In the genomic region with DNA sequence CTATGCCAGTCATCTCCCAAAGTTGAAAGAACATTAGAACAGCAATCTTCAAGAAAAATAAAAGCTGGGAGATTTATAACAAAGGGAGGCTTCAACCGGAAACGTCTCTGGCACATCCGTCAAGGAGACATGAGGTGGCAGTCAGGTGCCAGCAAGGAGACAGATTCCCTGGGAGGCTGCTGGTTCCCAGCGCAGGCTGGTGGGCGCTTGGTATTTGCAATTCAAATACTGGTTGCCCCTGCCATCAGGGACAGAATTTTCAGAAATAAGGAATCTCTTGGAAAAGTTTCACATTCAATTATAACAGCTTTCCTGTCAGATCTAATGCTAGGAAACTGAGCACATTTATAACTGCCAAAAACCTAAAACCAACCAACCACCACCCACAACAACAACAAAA, we compare ENCODE assay signal across 14 mouse cellular contexts. TPM values are rescaled to one million over a fixed set of nuclear protein-coding genes. Genes with fewer than 3 reads are reported as not detected.
DNase-seq lines count a peak whose midpoint lies in the region; ATAC-seq and TF ChIP-seq lines count a peak whose summit lies in the region.
"Had no signal": no experiment of that assay in that cellular context is flagged by ENCODE, and none has a peak within 500 bp of the region (broad histone marks: within the 10 kb centered on the region; RNA-seq: fewer than 3 reads in every experiment).

No protein-coding gene starts in this region.

- no peak for ATAC-seq in forebrain, embryonic 14.5 days
- ATAC-seq in forebrain, embryonic 12.5 days (ENCODE audit: low FRiP score): no peak
- ATAC-seq: CD4-positive, CD25-positive, alpha-beta regulatory T cell, adult 4 months; hindbrain, embryonic 16.5 days had no signal

- H3K9me3 ChIP-seq in forebrain, embryonic 14.5 days (replicated peaks; ENCODE audit: control insufficient read depth, low read length): no peaks in the 10 kb centered on the region
- no peaks in the 10 kb centered on the region for H3K9me3 ChIP-seq in forebrain, embryonic 12.5 days
- H3K9me3 ChIP-seq: embryonic facial prominence, embryonic 13.5 days; heart, embryonic 12.5 days had no signal

- WGBS in forebrain, embryonic 14.5 days: 63% methylated on average over 5 of the region's 5 CpGs
- 75% methylated on average over 5 of the region's 5 CpGs for WGBS in forebrain, embryonic 12.5 days

- H3K27ac ChIP-seq in forebrain, embryonic 14.5 days (ENCODE audit: low read depth, low read length): no peak overlapping the region
- no peak overlapping the region for H3K27ac ChIP-seq in forebrain, embryonic 12.5 days
- peak overlapping the region; percentile 57; the same call in 1 of the 2 replicates for H3K27ac ChIP-seq in left cerebral cortex, adult 2 months
- H3K27ac ChIP-seq: embryonic facial prominence, embryonic 13.5 days; gastrocnemius, adult 2 months had no signal

- no peaks in the 10 kb centered on the region for H3K4me1 ChIP-seq in forebrain, embryonic 14.5 days (ENCODE audit: control insufficient read depth, insufficient read depth, low read length)
- H3K4me1 ChIP-seq in forebrain, embryonic 12.5 days: peaks cover 26% of the 10 kb centered on the region

- no peaks in the 10 kb centered on the region for H3K36me3 ChIP-seq in forebrain, embryonic 14.5 days (ENCODE audit: control insufficient read depth, insufficient read depth, low read length)
- H3K36me3 ChIP-seq in forebrain, embryonic 12.5 days (replicated peaks): peaks cover 7% of the 10 kb centered on the region; the same call in 1 of the 2 replicates
- H3K36me3 ChIP-seq: G1E had no signal

- H3K9ac ChIP-seq in forebrain, embryonic 14.5 days (ENCODE audit: low read length): no peak overlapping the region
- H3K9ac ChIP-seq in forebrain, embryonic 12.5 days: no peak overlapping the region
- H3K9ac ChIP-seq: embryonic facial prominence, embryonic 13.5 days; heart, embryonic 12.5 days had no signal

- DNase-seq in forebrain, embryonic 14.5 days (ENCODE audit: low spot score): peak; percentile 49
- DNase-seq in layer of hippocampus, adult 18-20 months (ENCODE audit: low spot score in 2 of 2): peak; percentile 48 to 53
- DNase-seq in layer of hippocampus, adult 9-10 months (ENCODE audit: low spot score): no peak
- no peak for DNase-seq in left cerebral cortex, adult 2 months (ENCODE audit: extremely low spot score in 1 of 2, low spot score in 2 of 2)
- DNase-seq in left cerebral cortex, postnatal 36 days (ENCODE audit: low spot score in 2 of 2): no peak
- peak; percentile 30 for DNase-seq in right cerebral cortex, postnatal 4 days
- no peak for DNase-seq in right cerebral cortex, postnatal 36 days (ENCODE audit: low spot score in 2 of 2)

- H3K27me3 ChIP-seq in forebrain, embryonic 14.5 days (replicated peaks; ENCODE audit: control insufficient read depth, insufficient read depth, low read length): no peaks in the 10 kb centered on the region
- no peaks in the 10 kb centered on the region for H3K27me3 ChIP-seq in forebrain, embryonic 12.5 days
- H3K27me3 ChIP-seq: embryonic facial prominence, embryonic 13.5 days; heart, embryonic 12.5 days had no signal

- intact Hi-C loops in left cerebral cortex, adult 2 months (cut with DNase I): loop anchor here (2.0 to 5.0 kb wide), 3 partner anchors 45 to 457 kb away; no protein-coding TSS in a partner anchor
- intact Hi-C loops in left cerebral cortex, postnatal 36 days (cut with DNase I): loop anchor here (5.0 kb wide), 2 partner anchors 334 to 454 kb away; no protein-coding TSS in a partner anchor

- H3K4me3 ChIP-seq in forebrain, embryonic 14.5 days (ENCODE audit: low read depth, low read length): no peak overlapping the region
- H3K4me3 ChIP-seq in forebrain, embryonic 12.5 days (replicated peaks): no peak overlapping the region
- H3K4me3 ChIP-seq in left cerebral cortex, adult 2 months: no peak overlapping the region
- H3K4me3 ChIP-seq: embryonic facial prominence, embryonic 13.5 days; gastrocnemius, adult 2 months; heart, embryonic 12.5 days had no signal

- TF ChIP-seq CTCF in left cerebral cortex, adult 2 months (IDR thresholded peaks at IDR 0.05): no peak

- H3K4me2 ChIP-seq in forebrain, embryonic 14.5 days (ENCODE audit: low read length): no peak overlapping the region
- H3K4me2 ChIP-seq in forebrain, embryonic 12.5 days: no peak overlapping the region
- H3K4me2 ChIP-seq: embryonic facial prominence, embryonic 13.5 days; heart, embryonic 12.5 days had no signal

RNA-seq across cellular contexts. Expression of a gene that starts 47.6 kb away (rescaled TPM):
- 33.2 and 40.1 TPM in 2 replicates for polyA plus RNA-seq in forebrain, embryonic 14.5 days (2014; fragmentation: Nextera tagmentation; extraction: Ambion mirVana)
- polyA plus RNA-seq in forebrain, embryonic 12.5 days (2016; fragmentation: Nextera tagmentation; extraction: Ambion mirVana): 67.1 and 77.9 TPM in 2 replicates
- total RNA-seq in layer of hippocampus, adult 18-20 months (2021): 100 to 1,000 TPM in 1 of 2 experiments, 10 to 100 TPM in 1; 98.6 to 111 TPM
- 100 to 1,000 TPM; 100 to 102 TPM for total RNA-seq in left cerebral cortex, adult 2 months (2021)
- 100 to 1,000 TPM in 1 of 2 experiments, 10 to 100 TPM in 1; 95.9 to 119 TPM for total RNA-seq in left cerebral cortex, postnatal 36 days (2021)
- polyA plus RNA-seq: G1E had no signal

Comparison
In these comparisons a context has a peak if more than half of its experiments do, and no peak if none do; other contexts are left out.
1. DNase-seq: peak in forebrain, embryonic 14.5 days (single experiment), layer of hippocampus, adult 18-20 months (2 of 2) and right cerebral cortex, postnatal 4 days (single experiment); none in layer of hippocampus, adult 9-10 months (single experiment), left cerebral cortex, adult 2 months (0 of 2), left cerebral cortex, postnatal 36 days (0 of 2) and right cerebral cortex, postnatal 36 days (0 of 2).